Mouse (Mus musculus): ENCODE measurements at regions not wholly inside any gene's neighbourhood (a gene's known extent, or its start where the extent isn't known, plus 50 kb on each side); places are given as distances from the start of the nearest gene placed in this dataset.

DNA sequence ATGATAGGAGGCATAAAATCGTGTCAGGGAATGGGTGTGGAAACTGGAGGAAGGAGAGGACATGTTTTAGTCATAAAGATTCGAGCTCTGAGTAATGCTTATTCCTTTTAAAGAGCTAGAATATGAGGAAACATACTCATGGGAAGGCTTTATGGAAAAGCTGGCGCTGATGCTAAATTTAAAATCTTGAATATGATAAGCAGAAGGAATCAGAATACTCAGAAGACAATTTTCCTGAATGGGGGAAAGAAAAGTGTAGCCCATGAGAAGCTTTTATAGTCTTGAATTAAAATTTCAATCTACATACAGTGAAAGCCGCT is 127.6 kb downstream of the Tmem161b start:
- TF ChIP-seq POLR2A (IDR thresholded peaks at IDR 0.05; ENCODE audit: low read depth, low read length) (no peak), CTCF (IDR thresholded peaks at IDR 0.05; ENCODE audit: extremely low read depth, insufficient read length, insufficient replicate concordance, low read depth, low read length) (no peak)
